Mouse (Mus musculus): ENCODE measurements around the gene Gm10840. TPM values are rescaled to one million over a fixed set of nuclear protein-coding genes. Genes with fewer than 3 reads are reported as not detected.

Gene Gm10840
- total RNA-seq, 2 experiments from 2014 or later: not detected

DNA sequence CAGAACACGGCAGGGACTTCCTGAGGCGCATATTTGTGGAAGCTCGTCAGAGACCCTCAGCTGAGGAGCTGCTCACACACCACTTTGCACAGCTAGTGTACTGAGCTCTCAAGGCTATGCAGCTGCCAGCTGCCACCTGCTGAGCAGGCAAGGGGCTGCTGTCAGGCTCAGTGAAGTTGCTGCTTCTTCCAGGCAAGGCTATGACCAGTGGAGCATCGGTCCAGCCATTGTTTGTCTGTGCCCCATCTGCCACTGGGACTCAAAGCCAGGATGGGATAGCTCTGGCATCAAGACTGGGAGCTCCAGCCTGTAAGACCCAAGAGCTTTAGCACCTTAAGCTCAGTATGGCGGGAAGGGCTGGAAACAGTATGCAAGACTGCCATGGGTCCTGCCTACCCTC is 6.6 kb upstream of the Gm10840 start:
- DNase-seq (ENCODE audit: low spot score in 2 of 2): no peak
- Histone ChIP-seq H3K27ac (peak overlapping the region; percentile 99), H3K4me3 (no peak overlapping the region)
- TF ChIP-seq CTCF (conservative IDR thresholded peaks at IDR 0.05): no peak

- Histone ChIP-seq H3K27ac (peak overlapping the region; percentile 99), H3K4me3 (no peak overlapping the region)
- DNase-seq (ENCODE audit: low spot score in 2 of 2): no peak
- no peak for TF ChIP-seq CTCF (conservative IDR thresholded peaks at IDR 0.05)
Observed at GRCm38 (mm10) chr11:106154770-106155169, 5.9 kb upstream of the Gm10840 start.

DNA sequence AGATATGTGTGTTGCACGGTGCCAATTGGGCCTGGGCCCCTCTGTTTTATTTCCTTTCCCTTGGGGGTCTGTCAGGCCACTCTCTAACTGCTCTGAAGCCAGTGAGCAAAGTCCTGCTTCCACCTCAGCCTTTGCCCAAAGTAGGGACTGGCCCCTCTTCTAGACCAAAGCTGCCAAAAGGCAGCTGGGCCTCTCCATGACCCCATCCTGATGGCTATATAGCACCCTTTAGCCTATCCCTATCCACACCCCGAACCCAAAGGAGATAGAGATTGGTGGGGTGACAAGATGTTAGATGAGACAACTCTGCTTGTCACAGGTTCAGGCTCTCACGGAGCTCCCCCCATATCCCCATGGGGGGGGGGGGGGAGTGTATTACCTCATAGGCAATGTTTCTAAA is 4.9 kb upstream of the Gm10840 start:
- Histone ChIP-seq H3K4me3 (no peak overlapping the region), H3K27ac (peak overlapping the region; percentile 99)
- no peak for TF ChIP-seq CTCF (conservative IDR thresholded peaks at IDR 0.05)
- no peak for DNase-seq (ENCODE audit: low spot score in 2 of 2)

- Histone ChIP-seq H3K27ac (peak overlapping the region; percentile 99), H3K4me3 (0 out of 2 replicates have a peak overlapping the region, but pooled peaks have one; percentile 4)
- TF ChIP-seq CTCF (conservative IDR thresholded peaks at IDR 0.05): no peak
- no peak for DNase-seq (ENCODE audit: low spot score in 2 of 2)
Observed at GRCm38 (mm10) chr11:106156257-106156656, 4.4 kb upstream of the Gm10840 start.

DNA sequence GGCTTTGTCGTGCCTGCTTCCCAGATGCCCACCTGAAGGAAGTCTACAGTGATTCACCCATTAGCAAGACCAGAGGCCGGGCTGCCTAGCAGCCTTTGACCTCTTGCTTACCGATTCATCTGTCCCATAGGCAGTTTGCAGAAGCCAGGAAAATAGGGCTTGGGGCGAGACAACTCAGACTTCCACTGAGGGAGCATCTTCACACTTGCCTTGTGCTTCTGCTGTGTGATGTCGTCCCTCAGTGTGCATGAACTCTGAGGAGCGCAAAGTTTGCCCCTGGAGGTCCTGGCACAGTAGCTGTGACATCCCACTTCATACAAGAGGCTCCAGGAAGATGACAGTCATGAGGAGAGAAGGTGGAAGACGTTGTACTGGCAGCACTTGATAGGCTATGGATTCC is 3.5 kb upstream of the Gm10840 start:
- no peak for TF ChIP-seq CTCF (conservative IDR thresholded peaks at IDR 0.05)
- peak overlapping the region; percentile 99 for H3K27ac ChIP-seq

GRCm38 (mm10) chr11:106158081-106158929 is 2.3 kb upstream of the Gm10840 start:
- TF ChIP-seq CTCF (conservative IDR thresholded peaks at IDR 0.05): peak; percentile 78
- DNase-seq (ENCODE audit: low spot score in 2 of 2): peak in 1 of 2 experiments; percentile 63
- Histone ChIP-seq H3K27ac (peak overlapping the region; percentile 99), H3K4me3 (peak overlapping the region; percentile 85)

More for the DNA sequence above, 3.5 kb upstream of the Gm10840 start:
- peak overlapping the region; percentile 4; the same call in 1 of the 2 replicates for H3K4me3 ChIP-seq
- DNase-seq (ENCODE audit: low spot score in 2 of 2): no peak

DNA sequence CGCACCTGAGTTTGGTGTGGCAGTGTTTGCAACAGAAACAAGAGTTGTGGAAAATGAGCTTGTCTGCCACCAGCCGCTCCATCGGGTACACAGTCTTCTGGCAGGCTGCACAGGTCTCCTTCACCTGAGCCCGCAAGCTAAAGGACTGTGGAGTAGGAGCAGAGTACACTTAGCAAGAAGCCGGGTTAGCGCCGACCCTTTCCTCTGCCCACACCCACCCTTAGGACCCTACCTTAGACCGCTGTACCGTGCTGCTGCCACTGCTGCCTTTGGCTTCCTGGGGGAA is 1.8 kb upstream of the Gm10840 start:
- Histone ChIP-seq H3K27ac (peak overlapping the region; percentile 99), H3K4me3 (peak overlapping the region; percentile 85)
- no peak for TF ChIP-seq CTCF (conservative IDR thresholded peaks at IDR 0.05)
- DNase-seq (ENCODE audit: low spot score in 2 of 2): no peak

DNA sequence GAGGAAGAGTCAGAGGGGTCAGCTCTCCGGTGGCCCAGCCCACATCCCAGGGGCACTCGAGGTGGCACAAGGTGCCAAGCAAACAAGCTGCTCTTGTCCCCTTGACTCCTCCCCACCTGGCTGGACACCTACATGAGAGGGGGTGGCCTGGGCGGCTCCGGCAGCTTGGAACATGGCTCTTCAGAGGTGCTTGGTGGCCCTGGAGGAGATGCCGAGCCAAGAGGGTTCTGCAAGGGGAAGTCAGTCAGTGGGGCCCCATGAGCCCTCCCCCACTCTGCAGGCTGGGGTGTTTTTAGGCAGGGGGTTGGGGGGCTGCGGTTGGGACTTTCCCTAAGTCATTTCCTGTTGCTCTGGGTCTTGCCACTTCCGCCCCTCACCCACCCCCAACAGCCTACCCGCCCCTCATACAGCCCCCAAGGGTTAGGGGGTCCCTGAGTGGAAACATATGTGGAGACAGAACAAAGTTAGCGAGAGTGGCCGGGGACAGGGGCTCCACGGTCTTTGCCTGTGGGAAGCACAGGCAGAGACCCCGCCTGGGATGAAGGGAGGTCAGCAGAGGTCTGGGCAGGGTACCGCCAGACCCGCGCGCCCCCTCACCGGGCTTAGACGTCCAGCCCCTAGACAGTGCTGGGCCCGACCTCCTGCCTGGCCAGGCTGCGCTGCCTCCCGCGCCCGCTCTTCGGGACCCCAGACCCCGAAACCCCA is 1.3 kb upstream of the Gm10840 start:
- Histone ChIP-seq H3K27ac (peak overlapping the region; percentile 99), H3K4me3 (peak overlapping the region; percentile 85)
- DNase-seq (ENCODE audit: low spot score in 2 of 2): peak in 1 of 2 experiments; percentile 48
- TF ChIP-seq CTCF (conservative IDR thresholded peaks at IDR 0.05): no peak

DNA sequence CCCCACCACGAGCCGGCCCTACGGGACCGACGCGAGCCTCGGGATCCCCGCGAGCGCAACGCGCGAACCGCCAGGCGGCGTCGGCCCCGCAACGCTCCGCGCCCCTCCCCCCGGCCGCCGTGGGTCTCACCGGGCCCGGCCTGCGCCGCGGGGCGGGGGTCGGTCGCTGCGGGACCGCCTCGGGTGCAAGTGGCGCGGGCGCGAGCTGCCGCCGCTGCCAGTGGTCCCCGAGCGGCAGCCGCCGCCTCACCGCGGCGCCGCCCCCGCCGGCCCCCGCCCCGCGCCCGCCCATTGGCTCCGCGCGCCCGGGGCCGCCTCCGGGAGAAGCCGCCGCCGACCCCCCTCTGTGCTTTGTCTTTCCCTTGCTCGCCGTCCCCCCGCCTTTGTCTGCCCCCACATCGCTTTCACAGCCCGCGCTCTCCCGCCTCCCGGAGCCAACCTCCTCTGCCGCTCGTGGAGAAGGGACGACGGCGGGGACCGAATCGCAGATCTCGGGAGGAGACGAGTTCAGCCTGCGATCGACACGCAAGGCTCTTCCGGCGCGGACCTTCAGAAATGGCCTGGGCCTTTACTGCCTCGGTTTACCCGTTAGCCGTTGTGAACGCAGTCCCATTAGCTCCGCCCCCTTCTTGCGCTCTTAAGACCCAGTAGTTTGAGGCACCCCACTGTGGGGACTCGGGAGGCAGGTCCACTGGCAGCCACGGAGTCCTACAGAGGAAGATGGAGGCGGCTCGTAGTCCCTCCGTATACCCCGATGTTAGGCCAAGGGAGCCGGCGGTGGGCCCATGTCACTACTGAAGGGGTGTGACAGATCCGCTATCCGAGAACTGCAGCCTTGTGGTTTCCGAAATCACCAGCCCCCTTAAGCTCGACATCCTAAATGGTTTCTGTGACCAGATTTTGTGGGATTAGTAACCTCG is 469 bp upstream of the Gm10840 start:
- H3K27ac ChIP-seq: peak overlapping the region; percentile 100
- DNase-seq (ENCODE audit: low spot score in 2 of 2): peak; percentile 83 to 85
- H3K4me3 ChIP-seq: peak overlapping the region; percentile 85
- peak; percentile 51 for TF ChIP-seq CTCF (conservative IDR thresholded peaks at IDR 0.05)

- Histone ChIP-seq H3K27ac (peak overlapping the region; percentile 100), H3K4me3 (no peak overlapping the region)
- DNase-seq (ENCODE audit: low spot score in 2 of 2): no peak
- no peak for TF ChIP-seq CTCF (conservative IDR thresholded peaks at IDR 0.05)
Observed at GRCm38 (mm10) chr11:106162237-106162636, 1.6 kb downstream of the Gm10840 start.

GRCm38 (mm10) chr11:106163546-106163945 is 2.9 kb downstream of the Gm10840 start:
- TF ChIP-seq CTCF (conservative IDR thresholded peaks at IDR 0.05): no peak
- H3K4me3 ChIP-seq: no peak overlapping the region
- no peak for DNase-seq (ENCODE audit: low spot score in 2 of 2)
- H3K27ac ChIP-seq: peak overlapping the region; percentile 100

DNA sequence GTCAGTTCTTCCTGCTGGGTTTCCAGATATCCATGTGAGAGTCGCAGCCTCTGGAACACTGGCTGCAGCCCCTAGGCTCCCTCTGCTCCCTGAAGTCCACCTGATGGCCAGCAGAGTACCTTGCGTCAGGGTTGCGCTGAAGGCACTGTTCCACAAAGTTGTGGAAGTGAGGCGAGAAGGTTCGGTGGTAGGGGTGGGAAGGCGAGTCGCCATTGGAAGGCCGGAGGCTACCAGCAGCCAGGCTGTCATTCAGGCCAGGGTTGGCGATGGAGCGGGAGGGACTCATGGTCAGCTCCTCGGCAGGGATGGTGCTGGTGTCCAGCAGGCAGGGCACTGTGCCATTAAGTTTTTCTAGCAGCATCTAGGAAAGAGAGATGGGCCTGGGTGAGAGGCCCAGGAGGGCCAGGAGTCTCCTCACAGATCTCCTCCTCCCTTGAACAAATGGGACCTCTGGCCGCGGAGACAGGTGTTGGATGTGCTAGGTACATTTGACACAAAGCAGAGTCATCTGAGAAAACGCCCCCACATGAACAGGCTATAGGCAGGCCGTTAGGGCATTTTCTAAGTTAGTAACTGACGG is 4.0 kb downstream of the Gm10840 start:
- H3K4me3 ChIP-seq: no peak overlapping the region
- TF ChIP-seq CTCF (conservative IDR thresholded peaks at IDR 0.05): no peak
- DNase-seq (ENCODE audit: low spot score in 2 of 2): no peak
- H3K27ac ChIP-seq: no peak overlapping the region

All from layer of hippocampus, adult 2 months (tissue).